Mouse (Mus musculus) heart, embryonic 15.5 days (tissue): Measurements from ENCODE around the gene Col6a3. TPM values are rescaled to one million over a fixed set of nuclear protein-coding genes. Genes with fewer than 3 reads are reported as not detected.

Experiments
- ATAC-seq: fragments of 200-750 bp; cut with Nextera tagmentation; replicated peaks from 2 replicates; pipeline ENCODE4 v1.8.0; 2017; ENCODE audit warnings: low read depth, moderate TSS enrichment; ENCODE audit not compliant: insufficient number of reproducible peaks, insufficient read depth, low FRiP score
- H3K27ac ChIP-seq: fragments of 300-500 bp; sonication (generic); 2 replicates; pipeline ENCODE4 v1.5.1; 2015; ENCODE audit warnings: mild to moderate bottlenecking, inconsistent platforms
- H3K27me3 ChIP-seq: fragments of 300-500 bp; sonication (generic); 2 replicates; pipeline ENCODE4 v1.6.1; 2015; ENCODE audit warnings: inconsistent platforms
- H3K36me3 ChIP-seq: fragments of 300-500 bp; sonication (generic); 2 replicates; pipeline ENCODE4 v1.6.1; 2015; ENCODE audit warnings: mild to moderate bottlenecking, inconsistent platforms
- H3K4me1 ChIP-seq: fragments of 300-500 bp; sonication (generic); replicated peaks from 2 replicates; pipeline ENCODE4 v1.6.1; 2015; ENCODE audit warnings: inconsistent platforms
- H3K4me2 ChIP-seq: fragments of 300-500 bp; sonication (generic); 2 replicates; pipeline ENCODE4 v1.6.1; 2015; ENCODE audit warnings: inconsistent platforms, mild to moderate bottlenecking, moderate library complexity
- H3K4me3 ChIP-seq: fragments of 300-500 bp; sonication (generic); 2 replicates; pipeline ENCODE4 v1.5.1; 2015; ENCODE audit warnings: mild to moderate bottlenecking, inconsistent platforms
- H3K9ac ChIP-seq: fragments of 300-500 bp; sonication (generic); 2 replicates; pipeline ENCODE4 v1.6.1; 2015; ENCODE audit warnings: mild to moderate bottlenecking, inconsistent platforms
- H3K9me3 ChIP-seq: fragments of 300-500 bp; sonication (generic); replicated peaks from 2 replicates; pipeline ENCODE4 v1.6.1; 2016; ENCODE audit warnings: inconsistent platforms
- WGBS: fragments of 180-500 bp; shearing (Covaris S2); methylation state at CpG from one replicate; pipeline ENCODE4 v1.1.7; 2015; ENCODE audit warnings: mixed read lengths; 5-methylcytosine and 5-hydroxymethylcytosine counted together
- polyA plus RNA-seq: library from polyadenylated mRNA; unstranded; fragments of >200 nt; fragmentation: Nextera tagmentation; extraction: Ambion mirVana; gene quantifications from 2 replicates; pipeline ENCODE4 v1.2.1, GENCODE M21; 2015

Gene Col6a3
- polyA plus RNA-seq, 1 experiment from 2014 or later: 24.6 TPM

DNA sequence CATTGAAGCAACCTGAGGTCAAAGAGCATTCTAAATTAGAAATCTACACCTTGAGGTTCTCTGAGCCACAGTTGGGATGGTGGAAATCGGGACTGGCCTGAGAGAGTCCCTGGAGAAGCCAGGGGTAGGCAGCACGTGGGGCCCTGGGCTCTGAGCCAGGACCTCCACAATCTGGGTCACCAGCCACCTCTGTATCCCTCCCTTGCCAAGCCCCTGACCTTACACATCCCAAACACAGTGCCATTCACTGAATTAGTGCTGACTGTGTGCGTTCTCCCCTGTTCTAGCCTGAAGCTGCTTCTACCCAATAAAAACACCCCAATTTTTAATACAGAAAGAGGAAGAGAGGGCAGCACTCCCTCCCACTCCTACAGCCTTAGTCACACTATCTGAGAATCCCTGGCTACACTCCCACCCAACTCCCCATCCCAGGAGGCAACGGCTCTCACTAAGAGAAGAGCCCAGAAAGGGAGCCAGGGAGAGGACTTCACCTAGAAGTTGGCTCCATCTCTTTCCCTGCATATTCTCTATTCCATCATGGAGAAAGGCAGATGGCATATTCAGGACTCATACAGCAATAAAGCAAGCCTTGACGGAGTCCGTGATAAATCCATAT is 46.4 kb downstream of the Col6a3 start:
- Histone ChIP-seq H3K27me3 (no peaks in the 10 kb centered on the region), H3K36me3 (peaks cover 14% of the 10 kb centered on the region), H3K4me2 (no peak overlapping the region), H3K27ac (no peak overlapping the region), H3K9me3 (no peaks in the 10 kb centered on the region), H3K4me3 (no peak overlapping the region), H3K9ac (no peak overlapping the region), H3K4me1 (peaks cover 10% of the 10 kb centered on the region)
- WGBS: 39% methylated on average over 6 of the region's 6 CpGs
- ATAC-seq: peak; percentile 55; the same call in 1 of the 2 replicates

DNA sequence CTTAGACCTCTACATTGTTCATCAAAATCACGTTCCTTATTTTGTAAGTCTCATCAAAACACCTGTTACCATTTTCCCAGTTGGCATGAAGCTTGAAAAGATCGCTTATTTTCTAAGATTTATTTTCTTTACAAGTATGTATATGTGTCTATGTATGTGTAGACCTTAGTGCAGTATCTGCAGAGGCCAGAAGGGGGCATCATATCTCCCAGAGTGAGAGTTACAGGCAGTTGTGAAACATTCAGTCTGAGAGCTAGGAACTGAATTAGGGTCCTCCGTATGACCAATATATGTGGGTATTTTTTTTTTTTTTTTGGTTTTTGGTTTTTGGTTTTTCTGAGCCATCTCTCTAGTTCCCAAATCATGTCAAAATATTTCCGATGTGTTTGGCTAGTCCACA is 50.4 kb downstream of the Col6a3 start:
- Histone ChIP-seq H3K27ac (no peak overlapping the region), H3K9me3 (no peaks in the 10 kb centered on the region), H3K9ac (no peak overlapping the region), H3K27me3 (no peaks in the 10 kb centered on the region), H3K36me3 (peaks cover 11% of the 10 kb centered on the region), H3K4me3 (no peak overlapping the region), H3K4me1 (peaks cover 12% of the 10 kb centered on the region), H3K4me2 (no peak overlapping the region)
- ATAC-seq: no peak
- whole genome bisulfite sequencing: 88% methylated on average over 4 of the region's 4 CpGs

DNA sequence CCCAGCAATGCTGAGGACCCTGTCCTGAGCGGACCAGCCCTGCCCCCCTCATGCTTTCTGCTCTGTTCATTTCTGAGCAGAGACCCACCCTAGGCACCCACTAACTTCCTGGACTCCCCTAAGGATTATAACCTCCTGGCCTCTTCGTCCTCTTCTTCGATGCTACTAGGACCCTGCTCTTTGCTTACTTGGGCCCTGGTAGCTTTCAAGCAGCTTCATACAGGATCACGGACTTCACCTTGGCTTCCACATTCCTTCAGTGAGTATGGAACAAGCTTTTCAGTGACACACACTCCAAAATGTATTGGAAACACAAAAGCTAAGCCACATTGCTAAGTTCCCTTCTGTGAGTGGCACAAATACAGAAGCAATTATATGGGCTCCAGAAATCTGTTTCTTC is 52.8 kb downstream of the Col6a3 start:
- Histone ChIP-seq H3K27me3 (no peaks in the 10 kb centered on the region), H3K4me2 (no peak overlapping the region), H3K9ac (no peak overlapping the region), H3K4me3 (no peak overlapping the region), H3K27ac (no peak overlapping the region), H3K4me1 (0 out of 2 replicates have a peak, but pooled peaks cover 2% of the 10 kb centered on the region), H3K36me3 (peaks cover 13% of the 10 kb centered on the region), H3K9me3 (no peaks in the 10 kb centered on the region)
- WGBS: 84% methylated on average over 4 of the region's 4 CpGs
- no peak for ATAC-seq

GRCm38 (mm10) chr1:90789506-90789905 is 54.3 kb downstream of the Col6a3 start:
- H3K4me2 ChIP-seq: no peak overlapping the region
- 0 out of 2 replicates have a peak, but pooled peaks cover 2% of the 10 kb centered on the region for H3K4me1 ChIP-seq
- 67% methylated on average over 6 of the region's 6 CpGs for WGBS
- no peak overlapping the region for H3K4me3 ChIP-seq
- no peak overlapping the region for H3K27ac ChIP-seq
- H3K9ac ChIP-seq: no peak overlapping the region
- ATAC-seq: no peak
- no peaks in the 10 kb centered on the region for H3K27me3 ChIP-seq
- no peaks in the 10 kb centered on the region for H3K9me3 ChIP-seq
- H3K36me3 ChIP-seq: peaks cover 10% of the 10 kb centered on the region

DNA sequence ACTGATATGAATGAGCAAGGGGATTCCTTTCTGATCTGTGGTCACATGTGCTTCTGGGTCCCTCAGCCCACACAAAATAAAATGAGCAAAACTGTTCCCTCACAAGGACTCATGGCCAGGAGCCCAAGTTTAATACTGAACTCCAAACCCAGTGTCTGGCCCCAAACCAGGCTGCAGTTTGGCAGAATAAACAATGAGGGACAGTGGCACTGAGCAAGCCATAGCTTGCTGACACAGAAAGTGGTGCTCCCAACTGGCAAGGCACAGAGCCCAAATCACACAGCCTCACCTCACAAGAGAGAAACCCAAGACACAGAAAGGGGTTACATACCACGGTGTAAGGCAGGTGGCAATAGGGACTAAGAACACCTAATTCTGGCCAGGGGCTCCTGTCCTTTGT is 63.3 kb downstream of the Col6a3 start:
- 81% methylated on average over 1 of the region's 1 CpGs for WGBS
- Histone ChIP-seq H3K4me1 (peaks cover 7% of the 10 kb centered on the region), H3K4me3 (no peak overlapping the region), H3K27ac (no peak overlapping the region), H3K27me3 (no peaks in the 10 kb centered on the region), H3K36me3 (peaks cover 6% of the 10 kb centered on the region; the same call in 1 of the 2 replicates), H3K4me2 (no peak overlapping the region), H3K9me3 (no peaks in the 10 kb centered on the region), H3K9ac (no peak overlapping the region)
- ATAC-seq: no peak

GRCm38 (mm10) chr1:90779072-90779471 is 64.7 kb downstream of the Col6a3 start:
- H3K36me3 ChIP-seq: peaks cover 6% of the 10 kb centered on the region; the same call in 1 of the 2 replicates
- H3K4me3 ChIP-seq: no peak overlapping the region
- H3K27me3 ChIP-seq: no peaks in the 10 kb centered on the region
- no peak overlapping the region for H3K9ac ChIP-seq
- 80% methylated on average over 7 of the region's 7 CpGs for WGBS
- no peak overlapping the region for H3K27ac ChIP-seq
- H3K9me3 ChIP-seq: no peaks in the 10 kb centered on the region
- no peak overlapping the region for H3K4me2 ChIP-seq
- H3K4me1 ChIP-seq: peaks cover 9% of the 10 kb centered on the region
- no peak for ATAC-seq

GRCm38 (mm10) chr1:90775477-90776241 is 68.1 kb downstream of the Col6a3 start:
- H3K9me3 ChIP-seq: no peaks in the 10 kb centered on the region
- H3K4me2 ChIP-seq: no peak overlapping the region
- H3K4me3 ChIP-seq: no peak overlapping the region
- H3K36me3 ChIP-seq: peaks cover 6% of the 10 kb centered on the region; the same call in 1 of the 2 replicates
- H3K4me1 ChIP-seq: peaks cover 9% of the 10 kb centered on the region
- H3K27ac ChIP-seq: 0 out of 2 replicates have a peak overlapping the region, but pooled peaks have one; percentile 40
- 22% methylated on average over 10 of the region's 10 CpGs for WGBS
- peak; percentile 62 for ATAC-seq
- H3K9ac ChIP-seq: no peak overlapping the region
- H3K27me3 ChIP-seq: no peaks in the 10 kb centered on the region

DNA sequence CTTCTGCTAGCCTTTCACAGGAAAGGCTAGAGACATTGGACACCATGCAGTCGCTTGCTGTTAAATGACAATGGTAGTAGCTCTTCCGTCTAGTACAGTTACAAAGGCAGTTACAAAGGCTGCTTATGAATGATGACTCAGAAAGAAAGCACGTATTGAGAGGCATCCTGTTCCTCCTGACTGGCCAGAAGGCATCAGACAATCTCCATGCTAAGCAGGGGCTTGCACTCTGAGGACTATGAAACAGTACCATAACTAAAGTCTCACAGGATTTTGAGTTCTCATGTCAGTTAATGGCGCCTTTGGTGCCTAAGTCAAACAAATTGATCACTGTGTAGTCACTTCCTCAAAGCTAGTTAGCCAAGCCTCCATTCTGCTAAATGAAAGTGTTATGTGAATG is 72.6 kb downstream of the Col6a3 start:
- H3K9me3 ChIP-seq: no peaks in the 10 kb centered on the region
- no peak overlapping the region for H3K4me2 ChIP-seq
- no peak overlapping the region for H3K9ac ChIP-seq
- WGBS: 69% methylated on average over 4 of the region's 4 CpGs
- no peak for ATAC-seq
- H3K36me3 ChIP-seq: no peaks in the 10 kb centered on the region
- no peak overlapping the region for H3K27ac ChIP-seq
- no peaks in the 10 kb centered on the region for H3K27me3 ChIP-seq
- H3K4me1 ChIP-seq: peaks cover 9% of the 10 kb centered on the region
- no peak overlapping the region for H3K4me3 ChIP-seq

DNA sequence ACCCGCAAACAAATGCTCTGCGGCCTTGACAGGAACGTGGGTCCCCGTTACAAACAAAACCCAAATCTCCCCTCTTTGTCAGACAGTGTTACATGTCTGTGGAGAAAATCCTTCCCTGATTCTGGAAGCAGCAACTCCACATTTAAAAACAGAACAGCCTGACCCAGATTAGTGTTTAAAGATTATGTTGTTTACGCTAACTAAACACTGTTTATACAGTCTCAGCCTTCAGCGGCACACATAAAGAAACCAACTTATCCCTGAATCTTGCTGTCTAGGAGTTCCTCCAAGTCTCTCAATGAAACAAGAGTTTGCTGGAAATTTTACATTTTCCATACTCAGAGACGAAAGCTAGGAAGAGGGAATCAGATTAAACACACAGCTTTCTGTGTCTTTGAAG is 73.7 kb downstream of the Col6a3 start:
- Histone ChIP-seq H3K4me3 (no peak overlapping the region), H3K27ac (no peak overlapping the region), H3K9ac (no peak overlapping the region), H3K27me3 (no peaks in the 10 kb centered on the region), H3K9me3 (no peaks in the 10 kb centered on the region), H3K4me1 (0 out of 2 replicates have a peak, but pooled peaks cover 2% of the 10 kb centered on the region), H3K36me3 (no peaks in the 10 kb centered on the region), H3K4me2 (no peak overlapping the region)
- 71% methylated on average over 7 of the region's 7 CpGs for WGBS
- no peak for ATAC-seq

- no peak for ATAC-seq
Measured at GRCm38 (mm10) chr1:90769301-90769700, 74.5 kb downstream of the Col6a3 start.

GRCm38 (mm10) chr1:90758091-90758673 is 85.6 kb downstream of the Col6a3 start:
- no peaks in the 10 kb centered on the region for H3K27me3 ChIP-seq
- H3K4me3 ChIP-seq: no peak overlapping the region
- peaks cover 24% of the 10 kb centered on the region for H3K4me1 ChIP-seq
- no peak overlapping the region for H3K27ac ChIP-seq
- no peaks in the 10 kb centered on the region for H3K9me3 ChIP-seq
- H3K36me3 ChIP-seq: no peaks in the 10 kb centered on the region
- no peak overlapping the region for H3K4me2 ChIP-seq
- H3K9ac ChIP-seq: no peak overlapping the region
- 43% methylated on average over 4 of the region's 4 CpGs for WGBS
- ATAC-seq: no peak

More at GRCm38 (mm10) chr1:90769301-90769700, 74.5 kb downstream of the Col6a3 start:
- H3K36me3 ChIP-seq: no peaks in the 10 kb centered on the region
- H3K27me3 ChIP-seq: no peaks in the 10 kb centered on the region
- no peak overlapping the region for H3K4me2 ChIP-seq
- 0 out of 2 replicates have a peak, but pooled peaks cover 2% of the 10 kb centered on the region for H3K4me1 ChIP-seq
- no peaks in the 10 kb centered on the region for H3K9me3 ChIP-seq
- 54% methylated on average over 7 of the region's 7 CpGs for WGBS
- H3K27ac ChIP-seq: no peak overlapping the region
- H3K4me3 ChIP-seq: no peak overlapping the region
- H3K9ac ChIP-seq: no peak overlapping the region
